Mouse (Mus musculus) C2C12 (cell line): ENCODE measurements around the gene Arrdc1. TPM values are rescaled to one million over a fixed set of nuclear protein-coding genes. Genes with fewer than 3 reads are reported as not detected.

Experiments used
- H3K27me3 ChIP-seq: one replicate; pipeline ENCODE4 v1.6.1; 2011; ENCODE audit not compliant: control insufficient read depth, insufficient read depth, insufficient read length
- H3K36me3 ChIP-seq: one replicate; pipeline ENCODE4 v1.6.1; 2011; ENCODE audit not compliant: control insufficient read depth, insufficient read depth
- H3K4me3 ChIP-seq: one replicate; pipeline ENCODE4 v1.5.1; 2011; ENCODE audit warnings: mild to moderate bottlenecking, control low read depth; ENCODE audit not compliant: poor library complexity, insufficient read depth, severe bottlenecking
- H3K79me2 ChIP-seq: one replicate; pipeline ENCODE4 v1.6.1; 2011; ENCODE audit not compliant: control insufficient read depth, insufficient read depth
- H3K79me3 ChIP-seq: one replicate; pipeline ENCODE4 v1.6.1; 2011; ENCODE audit warnings: low read depth, control low read depth
- H3ac ChIP-seq: one replicate; pipeline ENCODE3; 2011; ENCODE audit warnings: low read depth; ENCODE audit not compliant: control insufficient read depth, insufficient read length
- CEBPB ChIP-seq: IDR thresholded peaks from one replicate; pipeline ENCODE4 v1.6.1; 2011; ENCODE audit warnings: low read depth, mild to moderate bottlenecking, control low read depth, moderate library complexity
- CTCF ChIP-seq: IDR thresholded peaks from one replicate; pipeline ENCODE4 v1.5.1; 2011; ENCODE audit not compliant: control insufficient read depth, insufficient read depth, insufficient read length
- FOSL1 ChIP-seq: IDR thresholded peaks from one replicate; pipeline ENCODE4 v1.8.0; 2011; ENCODE audit warnings: mild to moderate bottlenecking, low read length; ENCODE audit not compliant: poor library complexity, insufficient read depth, severe bottlenecking
- MAX ChIP-seq: IDR thresholded peaks from one replicate; pipeline ENCODE4 v1.6.1; 2011; ENCODE audit warnings: mild to moderate bottlenecking, control low read depth
- MYOD1 ChIP-seq: IDR thresholded peaks from one replicate; pipeline ENCODE4 v1.6.1; 2011; ENCODE audit warnings: low read depth; ENCODE audit not compliant: control insufficient read depth, insufficient read length
- MYOG ChIP-seq: IDR thresholded peaks from one replicate; pipeline ENCODE4 v1.6.1; 2011; ENCODE audit not compliant: control insufficient read depth, insufficient read length; ENCODE audit errors: extremely low read depth
- USF1 ChIP-seq: IDR thresholded peaks from one replicate; pipeline ENCODE4 v1.6.1; 2011; ENCODE audit warnings: low read depth, mild to moderate bottlenecking, control low read depth, moderate library complexity
- polyA plus RNA-seq: library from polyadenylated mRNA; unstranded; fragments of >200 nt; fragmentation: generic; extraction: Trizol; gene quantifications from one replicate; pipeline ENCODE4 v1.2.1, GENCODE M21; 2012; ENCODE audit warnings: missing spikeins

The Arrdc1 gene
- polyA plus RNA-seq, 1 experiment = 6.6 TPM

- Histone ChIP-seq H3K79me3 (no peaks in the 10 kb centered on the region), H3K4me3 (no peak overlapping the region), H3K79me2 (no peaks in the 10 kb centered on the region), H3ac (no peak overlapping the region), H3K36me3 (no peaks in the 10 kb centered on the region), H3K27me3 (peaks cover 15% of the 10 kb centered on the region)
- TF ChIP-seq MYOG = no peak
- TF ChIP-seq FOSL1 = no peak
- TF ChIP-seq MYOD1 = no peak
- TF ChIP-seq CEBPB = no peak
- no peak for TF ChIP-seq USF1
- no peak for TF ChIP-seq MAX
- no peak for TF ChIP-seq CTCF
These were observed 7.0 kb upstream of the Arrdc1 start for GRCm38 (mm10) chr2:24942092-24942491.

GRCm38 (mm10) chr2:24934441-24934963 lies 550 bp downstream of the Arrdc1 start:
- Histone ChIP-seq H3K36me3 (no peaks in the 10 kb centered on the region), H3K79me2 (no peaks in the 10 kb centered on the region), H3ac (peak overlapping the region; percentile 77), H3K79me3 (no peaks in the 10 kb centered on the region), H3K27me3 (peaks cover 8% of the 10 kb centered on the region), H3K4me3 (peak overlapping the region; percentile 42)
- TF ChIP-seq CEBPB = no peak
- TF ChIP-seq FOSL1 = no peak
- TF ChIP-seq MYOG = no peak

- no peak for TF ChIP-seq FOSL1
- no peak for TF ChIP-seq MAX
- TF ChIP-seq CTCF = no peak
- TF ChIP-seq USF1 = no peak
- TF ChIP-seq MYOG = no peak
- Histone ChIP-seq H3K79me2 (no peaks in the 10 kb centered on the region), H3ac (no peak overlapping the region)
These were observed 5.5 kb downstream of the Arrdc1 start for GRCm38 (mm10) chr2:24929593-24929992.

GRCm38 (mm10) chr2:24929119-24929518 lies 5.9 kb downstream of the Arrdc1 start:
- Histone ChIP-seq H3K27me3 (no peaks in the 10 kb centered on the region), H3K36me3 (no peaks in the 10 kb centered on the region), H3K79me3 (no peaks in the 10 kb centered on the region), H3ac (no peak overlapping the region), H3K79me2 (no peaks in the 10 kb centered on the region), H3K4me3 (no peak overlapping the region)
- no peak for TF ChIP-seq CTCF

More at GRCm38 (mm10) chr2:24929593-24929992, 5.5 kb downstream of the Arrdc1 start:
- no peaks in the 10 kb centered on the region for H3K36me3 ChIP-seq
- H3K79me3 ChIP-seq = no peaks in the 10 kb centered on the region
- H3K27me3 ChIP-seq = no peaks in the 10 kb centered on the region
- H3K4me3 ChIP-seq = no peak overlapping the region

GRCm38 (mm10) chr2:24927810-24928479 lies 7.1 kb downstream of the Arrdc1 start:
- Histone ChIP-seq H3K27me3 (no peaks in the 10 kb centered on the region), H3K36me3 (no peaks in the 10 kb centered on the region), H3ac (no peak overlapping the region), H3K79me3 (no peaks in the 10 kb centered on the region), H3K79me2 (no peaks in the 10 kb centered on the region), H3K4me3 (no peak overlapping the region)
- TF ChIP-seq FOSL1 = no peak
- TF ChIP-seq USF1 = no peak
- no peak for TF ChIP-seq CTCF
- no peak for TF ChIP-seq MYOD1
- no peak for TF ChIP-seq CEBPB
- TF ChIP-seq MAX = no peak
- no peak for TF ChIP-seq MYOG

- H3K27me3 ChIP-seq = no peaks in the 10 kb centered on the region
- no peaks in the 10 kb centered on the region for H3K36me3 ChIP-seq
- no peaks in the 10 kb centered on the region for H3K79me2 ChIP-seq
- no peaks in the 10 kb centered on the region for H3K79me3 ChIP-seq
- H3K4me3 ChIP-seq = no peak overlapping the region
- no peak overlapping the region for H3ac ChIP-seq
- TF ChIP-seq USF1 (no peak), MAX (no peak), FOSL1 (no peak), MYOG (no peak), CEBPB (no peak), MYOD1 (no peak), CTCF (no peak)
These were observed 8.1 kb downstream of the Arrdc1 start for GRCm38 (mm10) chr2:24926965-24927358.
